Mouse (Mus musculus): ENCODE data around the gene Dynll1. TPM values are rescaled to one million over a fixed set of nuclear protein-coding genes. Genes with fewer than 3 reads are reported as not detected.
A peak's percentile ranks its signal among the peaks of the same experiment; 100 is the strongest.

The Dynll1 gene
- polyA plus RNA-seq, 1 experiment from 2014 or later, result 1,317 TPM

- Histone ChIP-seq H3K4me2 (replicated peaks; ENCODE audit: low read depth, low read length) (no peak overlapping the region), H3K9ac (replicated peaks; ENCODE audit: low read depth) (no peak overlapping the region), H3K36me3 (ENCODE audit: insufficient read depth, low read length) (0 out of 2 replicates have a peak, but pooled peaks cover 10% of the 10 kb centered on the region), H3K9me3 (ENCODE audit: low read length) (no peaks in the 10 kb centered on the region), H3K27me3 (replicated peaks; ENCODE audit: insufficient read depth, low read length) (no peaks in the 10 kb centered on the region), H3K27ac (ENCODE audit: low read length) (no peak overlapping the region), H3K4me3 (ENCODE audit: low read depth, low read length) (no peak overlapping the region), H3K4me1 (ENCODE audit: insufficient read depth, low read depth, low read length) (no peaks in the 10 kb centered on the region)
- 56% methylated on average over 10 of the region's 10 CpGs for WGBS
- ATAC-seq (no peak), DNase-seq (ENCODE audit: low spot score) (no peak)
- TF ChIP-seq CTCF (IDR thresholded peaks at IDR 0.05), result no peak
- no peak for TF ChIP-seq EP300 (IDR thresholded peaks at IDR 0.05)
Observed at GRCm38 (mm10) chr5:115296347-115296746, 4.5 kb downstream of the Dynll1 start.

DNA sequence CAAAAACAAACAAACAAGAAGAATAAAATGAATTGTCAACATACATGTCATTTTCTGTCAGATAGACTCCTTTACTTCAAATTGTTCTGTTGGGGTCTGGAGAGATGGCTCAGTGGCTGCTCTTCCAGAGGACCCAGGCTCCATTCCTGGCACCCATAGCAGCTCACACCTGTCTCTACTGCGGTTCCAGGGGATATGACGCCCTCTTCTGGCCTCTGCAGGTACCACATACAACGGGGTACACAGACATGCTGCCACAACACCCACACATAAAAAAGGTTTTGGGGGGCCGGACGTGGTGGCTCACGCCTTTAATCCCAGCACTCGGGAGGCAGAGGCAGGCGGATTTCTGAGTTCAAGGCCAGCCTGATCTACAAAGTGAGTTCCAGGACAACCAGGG is 6.6 kb downstream of the Dynll1 start:
- Histone ChIP-seq H3K27me3 (replicated peaks; ENCODE audit: insufficient read depth, low read length) (no peaks in the 10 kb centered on the region), H3K27ac (ENCODE audit: low read length) (no peak overlapping the region), H3K4me3 (ENCODE audit: low read depth, low read length) (no peak overlapping the region), H3K9ac (replicated peaks; ENCODE audit: low read depth) (no peak overlapping the region), H3K36me3 (ENCODE audit: insufficient read depth, low read length) (0 out of 2 replicates have a peak, but pooled peaks cover 10% of the 10 kb centered on the region), H3K9me3 (ENCODE audit: low read length) (no peaks in the 10 kb centered on the region), H3K4me1 (ENCODE audit: insufficient read depth, low read depth, low read length) (no peaks in the 10 kb centered on the region), H3K4me2 (replicated peaks; ENCODE audit: low read depth, low read length) (no peak overlapping the region)
- no peak for ATAC-seq
- DNase-seq (ENCODE audit: low spot score), result no peak
- 90% methylated on average over 8 of the region's 8 CpGs for WGBS
- no peak for TF ChIP-seq EP300 (IDR thresholded peaks at IDR 0.05)
- TF ChIP-seq CTCF (IDR thresholded peaks at IDR 0.05), result peak; percentile 43

- TF ChIP-seq EP300 (IDR thresholded peaks at IDR 0.05) (no peak), CTCF (IDR thresholded peaks at IDR 0.05) (peak; percentile 56)
- Histone ChIP-seq H3K4me1 (ENCODE audit: insufficient read depth, low read depth, low read length) (peaks cover 6% of the 10 kb centered on the region; the same call in 1 of the 2 replicates), H3K36me3 (ENCODE audit: insufficient read depth, low read length) (no peaks in the 10 kb centered on the region), H3K4me3 (ENCODE audit: low read depth, low read length) (no peak overlapping the region), H3K27ac (ENCODE audit: low read length) (no peak overlapping the region), H3K4me2 (replicated peaks; ENCODE audit: low read depth, low read length) (no peak overlapping the region), H3K9ac (replicated peaks; ENCODE audit: low read depth) (no peak overlapping the region), H3K9me3 (ENCODE audit: low read length) (no peaks in the 10 kb centered on the region), H3K27me3 (replicated peaks; ENCODE audit: insufficient read depth, low read length) (no peaks in the 10 kb centered on the region)
- WGBS, result 85% methylated on average over 3 of the region's 3 CpGs
- DNase-seq (ENCODE audit: low spot score), result no peak
- ATAC-seq, result no peak
Observed at GRCm38 (mm10) chr5:115284735-115285134, 16.1 kb downstream of the Dynll1 start.

GRCm38 (mm10) chr5:115280050-115280687 is 20.6 kb downstream of the Dynll1 start:
- Histone ChIP-seq H3K27ac (ENCODE audit: low read length) (no peak overlapping the region), H3K36me3 (ENCODE audit: insufficient read depth, low read length) (no peaks in the 10 kb centered on the region), H3K9me3 (ENCODE audit: low read length) (no peaks in the 10 kb centered on the region), H3K4me2 (replicated peaks; ENCODE audit: low read depth, low read length) (peak overlapping the region; percentile 66), H3K4me3 (ENCODE audit: low read depth, low read length) (peak overlapping the region; percentile 88), H3K27me3 (replicated peaks; ENCODE audit: insufficient read depth, low read length) (no peaks in the 10 kb centered on the region), H3K9ac (replicated peaks; ENCODE audit: low read depth) (peak overlapping the region; percentile 77), H3K4me1 (ENCODE audit: insufficient read depth, low read depth, low read length) (peaks cover 6% of the 10 kb centered on the region; the same call in 1 of the 2 replicates)
- 0 out of 2 replicates have a peak, but pooled peaks have one; percentile 23 for ATAC-seq
- 2% methylated on average over 17 of the region's 17 CpGs for WGBS
- no peak for DNase-seq (ENCODE audit: low spot score)
- no peak for TF ChIP-seq EP300 (IDR thresholded peaks at IDR 0.05)
- no peak for TF ChIP-seq CTCF (IDR thresholded peaks at IDR 0.05)

DNA sequence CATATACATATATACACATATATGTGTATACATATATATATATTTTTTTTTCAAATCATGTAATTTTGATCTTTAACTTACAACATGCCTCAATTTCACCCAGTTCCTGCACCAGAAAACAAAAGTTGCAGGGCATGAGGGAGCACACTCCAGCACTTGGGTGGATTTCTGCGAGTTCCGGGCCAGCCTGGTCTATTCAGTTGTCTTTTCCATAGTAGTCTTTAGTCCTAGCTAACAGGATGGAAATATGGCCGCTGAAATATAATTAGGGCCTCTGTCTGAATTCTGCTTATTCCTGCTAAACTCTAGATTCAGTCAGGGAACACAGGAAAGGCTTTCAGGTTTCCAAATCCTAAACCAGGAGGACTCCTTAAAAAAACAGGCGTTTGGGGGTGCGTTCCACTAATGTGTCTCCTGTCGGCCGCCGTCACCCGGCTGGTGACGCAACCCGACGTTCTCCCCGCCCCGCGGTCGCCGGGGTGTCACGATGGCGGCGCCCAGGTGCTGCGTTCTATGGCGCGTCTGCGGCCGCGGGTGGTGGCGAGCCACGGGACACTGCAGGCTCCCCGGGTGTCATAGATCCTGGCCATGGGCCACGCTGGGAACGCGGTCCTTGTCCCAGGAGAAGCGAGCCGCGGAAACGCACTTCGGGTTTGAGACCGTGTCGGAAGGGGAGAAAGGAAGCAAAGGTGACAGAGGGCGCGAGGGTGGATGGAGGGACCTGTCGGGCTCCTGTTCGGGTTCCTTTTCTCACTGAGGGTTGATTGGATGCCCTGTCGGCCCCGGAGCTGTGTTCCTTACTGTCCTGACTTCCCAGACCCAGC is 21.4 kb downstream of the Dynll1 start, which contains the start of gene Coq5:
Gene Coq5 (plus strand): TSS at position 441 of the 824 bp plus-strand sequence.
- Histone ChIP-seq H3K9me3 (ENCODE audit: low read length) (no peaks in the 10 kb centered on the region), H3K27ac (ENCODE audit: low read length) (0 out of 2 replicates have a peak within 1 kb of the TSS, but pooled peaks have one; percentile 23), H3K4me3 (ENCODE audit: low read depth, low read length) (peak within 1 kb of the TSS; percentile 88), H3K4me1 (ENCODE audit: insufficient read depth, low read depth, low read length) (peaks cover 6% of the 10 kb centered on the region; the same call in 1 of the 2 replicates), H3K36me3 (ENCODE audit: insufficient read depth, low read length) (no peaks in the 10 kb centered on the region), H3K4me2 (replicated peaks; ENCODE audit: low read depth, low read length) (peak within 1 kb of the TSS; percentile 66), H3K9ac (replicated peaks; ENCODE audit: low read depth) (peak within 1 kb of the TSS; percentile 77), H3K27me3 (replicated peaks; ENCODE audit: insufficient read depth, low read length) (no peaks in the 10 kb centered on the region)
- TF ChIP-seq CTCF (IDR thresholded peaks at IDR 0.05) (no peak), EP300 (IDR thresholded peaks at IDR 0.05) (no peak)
- ATAC-seq (peak; percentile 91), DNase-seq (ENCODE audit: low spot score) (peak; percentile 87)
- WGBS, result 3% methylated on average over 45 of the region's 45 CpGs

DNA sequence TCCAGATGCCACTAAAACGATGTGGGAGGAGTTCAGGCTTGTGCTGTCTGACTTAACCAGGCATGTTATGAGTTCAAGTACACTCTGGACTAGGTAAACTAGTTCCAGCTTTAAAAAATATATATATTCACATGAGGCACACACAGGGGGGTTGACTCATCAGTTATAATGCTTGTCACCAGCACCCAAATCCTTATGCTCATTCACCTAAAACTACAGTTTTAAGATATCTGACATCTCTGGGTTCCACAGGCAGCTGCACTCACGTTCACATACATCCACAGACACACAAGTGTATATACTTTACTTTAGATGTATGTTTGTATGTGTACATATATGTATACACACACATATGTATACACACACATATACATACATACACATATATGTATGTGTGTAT is 22.0 kb downstream of the Dynll1 start:
- H3K27ac ChIP-seq (ENCODE audit: low read length), result no peak overlapping the region
- WGBS, result 47% methylated on average over 2 of the region's 2 CpGs
- peaks cover 6% of the 10 kb centered on the region; the same call in 1 of the 2 replicates for H3K4me1 ChIP-seq (ENCODE audit: insufficient read depth, low read depth, low read length)
- no peaks in the 10 kb centered on the region for H3K27me3 ChIP-seq (replicated peaks; ENCODE audit: insufficient read depth, low read length)
- no peak for TF ChIP-seq CTCF (IDR thresholded peaks at IDR 0.05)
- TF ChIP-seq EP300 (IDR thresholded peaks at IDR 0.05), result no peak
- no peak overlapping the region for H3K4me3 ChIP-seq (ENCODE audit: low read depth, low read length)
- DNase-seq (ENCODE audit: low spot score), result no peak
- no peak overlapping the region for H3K4me2 ChIP-seq (replicated peaks; ENCODE audit: low read depth, low read length)
- H3K36me3 ChIP-seq (ENCODE audit: insufficient read depth, low read length), result no peaks in the 10 kb centered on the region
- ATAC-seq, result no peak
- no peak overlapping the region for H3K9ac ChIP-seq (replicated peaks; ENCODE audit: low read depth)
- H3K9me3 ChIP-seq (ENCODE audit: low read length), result no peaks in the 10 kb centered on the region

All from lung, postnatal 0 days (tissue).